Mouse (Mus musculus) heart, postnatal 10 days (tissue): ENCODE data around the gene Gng7. TPM values are rescaled to one million over a fixed set of nuclear protein-coding genes. Genes with fewer than 3 reads are reported as not detected.
A peak's percentile ranks its signal among the peaks of the same experiment; 100 is the strongest.
"Not testable (repeated sequence)": the region's sequence is repeated elsewhere in the genome, so short reads cannot be mapped to it uniquely, and the experiment has no call there.

Experiments
- DNase-seq, 2 experiments: peaks; one replicate each; pipeline ENCODE4 v3.0.0; 2021
- intact Hi-C: fragments of 180-260 bp; cut with DNase I; formaldehyde crosslinking; loops from one replicate; pipeline ENCODE4 v1.15.1; 2025
- total RNA-seq, 2 experiments: library from RNA; stranded (reverse); gene quantifications; 2 replicates each; pipeline ENCODE4 v1.2.3; 2021

The Gng7 gene
- total RNA-seq: 1 to 10 TPM in 1 of 2 experiments, under 1 TPM in 1; 0.67 to 1.1 TPM

GRCm38 (mm10) chr10:81014393-81015384 lies at the start of gene Gng7:
TSS of gene Gng7 (minus strand) at chr10:81014945.
- DNase-seq: peak; percentile 84 to 87
- intact Hi-C loops: no loop called here

- DNase-seq, intact Hi-C loops: not testable (repeated sequence)
Measured at GRCm38 (mm10) chr10:81064519-81064918, 49.8 kb upstream of the Gng7 start.

- intact Hi-C loops: no loop called here
- no peak for DNase-seq
Measured at GRCm38 (mm10) chr10:81062710-81063109, 48.0 kb upstream of the Gng7 start.

- DNase-seq: peak; percentile 100
- intact Hi-C loops: no loop called here
Measured at GRCm38 (mm10) chr10:81059603-81060543, 45.1 kb upstream of the Gng7 start, which contains the start of gene Sgta. TSS of gene Sgta (minus strand) at chr10:81060181.

GRCm38 (mm10) chr10:81058896-81059295 lies 44.2 kb upstream of the Gng7 start:
- intact Hi-C loops: no loop called here
- no peak for DNase-seq

- DNase-seq: peak; percentile 55 to 63
- intact Hi-C loops: no loop called here
Measured at GRCm38 (mm10) chr10:81057406-81058130, 42.8 kb upstream of the Gng7 start.

- DNase-seq, intact Hi-C loops: not testable (repeated sequence)
Measured at GRCm38 (mm10) chr10:81055802-81056340, 41.1 kb upstream of the Gng7 start.

GRCm38 (mm10) chr10:81055169-81055568 lies 40.4 kb upstream of the Gng7 start:
- intact Hi-C loops: no loop called here
- DNase-seq: no peak

GRCm38 (mm10) chr10:81052577-81052976 lies 37.8 kb upstream of the Gng7 start:
- DNase-seq: no peak
- intact Hi-C loops: no loop called here

GRCm38 (mm10) chr10:81051133-81051532 lies 36.4 kb upstream of the Gng7 start:
- intact Hi-C loops: no loop called here
- no peak for DNase-seq

- no peak for DNase-seq
- intact Hi-C loops: no loop called here
Measured at GRCm38 (mm10) chr10:81050645-81051044, 35.9 kb upstream of the Gng7 start.

- intact Hi-C loops, DNase-seq: not testable (repeated sequence)
Measured at GRCm38 (mm10) chr10:81045246-81045645, 30.5 kb upstream of the Gng7 start.

GRCm38 (mm10) chr10:81041458-81042175 lies 26.9 kb upstream of the Gng7 start:
- intact Hi-C loops: loop anchor here (1.0 to 2.0 kb wide), 2 partner anchors 25 to 41 kb away; no protein-coding TSS in a partner anchor

GRCm38 (mm10) chr10:81036988-81037580 lies 22.3 kb upstream of the Gng7 start, which contains the start of gene Slc39a3:
TSS of gene Slc39a3 (minus strand) at chr10:81037426.
- peak; percentile 99 to 100 for DNase-seq
- intact Hi-C loops: no loop called here

More at GRCm38 (mm10) chr10:81041458-81042175, 26.9 kb upstream of the Gng7 start:
- DNase-seq: peak; percentile 72 to 83

GRCm38 (mm10) chr10:81036251-81036650 lies 21.5 kb upstream of the Gng7 start:
- peak in 1 of 2 experiments; percentile 30 for DNase-seq
- intact Hi-C loops: no loop called here

- no peak for DNase-seq
- intact Hi-C loops: no loop called here
Measured at GRCm38 (mm10) chr10:81033586-81033985, 18.8 kb upstream of the Gng7 start.

- intact Hi-C loops: no loop called here
- DNase-seq: no peak
Measured at GRCm38 (mm10) chr10:81029031-81029430, 14.3 kb upstream of the Gng7 start.

GRCm38 (mm10) chr10:81028219-81028618 lies 13.5 kb upstream of the Gng7 start:
- no peak for DNase-seq
- intact Hi-C loops: no loop called here

GRCm38 (mm10) chr10:81027331-81027730 lies 12.6 kb upstream of the Gng7 start:
- intact Hi-C loops: no loop called here
- DNase-seq: peak; percentile 39 to 59
